32 mouse cellular contexts compared by ENCODE assay signal in the genomic region with DNA sequence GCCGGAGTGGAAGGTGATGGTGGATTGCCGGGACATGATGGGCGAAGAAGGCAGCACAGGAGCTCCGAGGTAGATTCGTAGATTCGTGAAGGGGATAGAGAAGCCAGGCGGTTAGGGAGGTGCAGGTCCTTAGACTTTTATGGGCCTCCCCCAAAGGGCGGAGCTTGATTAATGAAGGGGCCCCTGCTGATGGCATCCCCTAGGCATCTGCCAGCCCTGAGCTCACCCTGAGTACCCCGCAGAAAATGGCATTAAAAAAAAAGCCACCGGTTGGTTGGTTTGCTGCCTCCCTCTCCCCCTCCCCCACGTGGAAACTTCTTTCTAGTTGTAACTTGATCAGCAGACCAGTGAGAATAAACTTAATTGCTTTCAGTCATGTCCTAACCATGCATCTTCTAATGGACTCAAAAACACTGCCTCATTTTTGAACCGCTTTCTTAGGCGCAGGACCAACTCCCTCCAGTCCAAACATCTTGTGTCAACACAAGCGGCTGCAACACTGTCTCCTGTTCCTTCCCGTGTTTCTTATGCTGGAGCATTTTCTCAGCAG. TPM values are rescaled to one million over a fixed set of nuclear protein-coding genes. Genes with fewer than 3 reads are reported as not detected.
DNase-seq lines count a peak whose midpoint lies in the region; ATAC-seq lines count a peak whose summit lies in the region.
"Had no signal": no experiment of that assay in that cellular context is flagged by ENCODE, and none has a peak within 500 bp of the region (broad histone marks: within the 10 kb centered on the region; RNA-seq: fewer than 3 reads in every experiment).

A gene (minus strand): TSS at position 109 of the 550 bp plus-strand sequence.

- no peak within 1 kb of the TSS for H3K4me3 ChIP-seq in kidney, embryonic 16.5 days (ENCODE audit: low read length)
- H3K4me3 ChIP-seq in embryonic facial prominence, embryonic 11.5 days (ENCODE audit: low read depth, low read length) = no peak within 1 kb of the TSS
- no peak within 1 kb of the TSS for H3K4me3 ChIP-seq in limb, embryonic 13.5 days
- H3K4me3 ChIP-seq: embryonic facial prominence, embryonic 12.5 days; forebrain, embryonic 12.5 days; hindbrain, embryonic 12.5 days; intestine, embryonic 15.5 days; layer of hippocampus, adult 2 months; midbrain, embryonic 12.5 days; myocyte; neural tube, embryonic 13.5 days had no signal

- DNase-seq in kidney, postnatal 14 days = no peak
- peak; percentile 4 for DNase-seq in urinary bladder, adult 2 months (ENCODE audit: low spot score)
- no peak for DNase-seq in urinary bladder, adult 18-20 months (ENCODE audit: low spot score in 2 of 2)
- peak; percentile 54 for DNase-seq in embryonic facial prominence, embryonic 11.5 days (ENCODE audit: low spot score)
- no peak for DNase-seq in cerebellum, adult 8-10 months
- DNase-seq in testis, postnatal 14 days (ENCODE audit: low spot score) = no peak
- DNase-seq: adrenal gland, postnatal 36 days; B cell, adult 2 months; cerebellum, adult 2 months; cerebellum, postnatal 25 days; gastrocnemius, postnatal 10 days; heart, postnatal 36 days; kidney, adult 9 months; liver; lung, adult 2 months; right cerebral cortex, postnatal 4 days; thymus, postnatal 4 days had no signal

- peaks cover 12% of the 10 kb centered on the region for H3K4me1 ChIP-seq in kidney, embryonic 16.5 days (ENCODE audit: insufficient read depth, low read length)
- no peaks in the 10 kb centered on the region for H3K4me1 ChIP-seq in embryonic facial prominence, embryonic 11.5 days (ENCODE audit: control insufficient read depth, insufficient read depth, low read length)
- H3K4me1 ChIP-seq in limb, embryonic 13.5 days = peaks cover 12% of the 10 kb centered on the region
- H3K4me1 ChIP-seq: forebrain, embryonic 12.5 days; hindbrain, embryonic 12.5 days; intestine, embryonic 15.5 days; midbrain, embryonic 12.5 days; neural tube, embryonic 13.5 days had no signal

- peak; percentile 61 for ATAC-seq in kidney, embryonic 16.5 days (ENCODE audit: low FRiP score, low TSS enrichment)
- no peak for ATAC-seq in embryonic facial prominence, embryonic 11.5 days (replicated peaks; ENCODE audit: insufficient number of reproducible peaks, low FRiP score, low TSS enrichment, low read depth)
- ATAC-seq in limb, embryonic 13.5 days (ENCODE audit: low FRiP score, low read depth) = no peak
- ATAC-seq: hindbrain, postnatal 0 days; intestine, embryonic 15.5 days; Patski had no signal

- H3K9ac ChIP-seq in kidney, embryonic 16.5 days (replicated peaks; ENCODE audit: low read length) = no peak within 1 kb of the TSS
- no peak within 1 kb of the TSS for H3K9ac ChIP-seq in embryonic facial prominence, embryonic 11.5 days (replicated peaks; ENCODE audit: low read length)
- no peak within 1 kb of the TSS for H3K9ac ChIP-seq in limb, embryonic 13.5 days
- H3K9ac ChIP-seq: embryonic facial prominence, embryonic 12.5 days; forebrain, embryonic 12.5 days; hindbrain, embryonic 12.5 days; intestine, embryonic 15.5 days; liver, embryonic 14.5 days; midbrain, embryonic 12.5 days; neural tube, embryonic 13.5 days had no signal

- H3K4me2 ChIP-seq in kidney, embryonic 16.5 days (replicated peaks; ENCODE audit: low read depth, low read length) = peak within 1 kb of the TSS; percentile 15; the same call in 1 of the 2 replicates
- no peak within 1 kb of the TSS for H3K4me2 ChIP-seq in embryonic facial prominence, embryonic 11.5 days (ENCODE audit: low read depth, low read length)
- H3K4me2 ChIP-seq in limb, embryonic 13.5 days (replicated peaks) = peak within 1 kb of the TSS; percentile 12; the same call in 1 of the 2 replicates
- H3K4me2 ChIP-seq: embryonic facial prominence, embryonic 12.5 days; forebrain, embryonic 12.5 days; heart, embryonic 11.5 days; hindbrain, embryonic 12.5 days; intestine, embryonic 15.5 days; midbrain, embryonic 12.5 days; neural tube, embryonic 13.5 days had no signal

- no peaks in the 10 kb centered on the region for H3K9me3 ChIP-seq in kidney, embryonic 16.5 days (ENCODE audit: low read length)
- no peaks in the 10 kb centered on the region for H3K9me3 ChIP-seq in embryonic facial prominence, embryonic 11.5 days (replicated peaks; ENCODE audit: control insufficient read depth, low read length)
- H3K9me3 ChIP-seq in limb, embryonic 13.5 days = no peaks in the 10 kb centered on the region
- H3K9me3 ChIP-seq: embryonic facial prominence, embryonic 12.5 days; forebrain, embryonic 12.5 days; hindbrain, embryonic 12.5 days; intestine, embryonic 15.5 days; midbrain, embryonic 12.5 days; neural tube, embryonic 13.5 days had no signal

- no peaks in the 10 kb centered on the region for H3K36me3 ChIP-seq in kidney, embryonic 16.5 days (ENCODE audit: insufficient read depth, low read length)
- H3K36me3 ChIP-seq in embryonic facial prominence, embryonic 11.5 days (replicated peaks; ENCODE audit: control insufficient read depth, insufficient read depth, low read depth, low read length) = no peaks in the 10 kb centered on the region
- H3K36me3 ChIP-seq in limb, embryonic 13.5 days = no peaks in the 10 kb centered on the region
- H3K36me3 ChIP-seq: embryonic facial prominence, embryonic 12.5 days; forebrain, embryonic 12.5 days; hindbrain, embryonic 12.5 days; intestine, embryonic 15.5 days; midbrain, embryonic 12.5 days; neural tube, embryonic 13.5 days had no signal

- no peak within 1 kb of the TSS for H3K27ac ChIP-seq in kidney, embryonic 16.5 days (ENCODE audit: low read length)
- H3K27ac ChIP-seq in embryonic facial prominence, embryonic 11.5 days (replicated peaks; ENCODE audit: low read depth, low read length) = no peak within 1 kb of the TSS
- H3K27ac ChIP-seq in limb, embryonic 13.5 days = no peak within 1 kb of the TSS
- H3K27ac ChIP-seq: embryonic facial prominence, embryonic 12.5 days; forebrain, embryonic 12.5 days; hindbrain, embryonic 12.5 days; hindbrain, postnatal 0 days; intestine, embryonic 15.5 days; layer of hippocampus, adult 2 months; liver, embryonic 14.5 days; midbrain, embryonic 12.5 days; neural tube, embryonic 13.5 days had no signal

- H3K27me3 ChIP-seq in kidney, embryonic 16.5 days (ENCODE audit: insufficient read depth, low read length) = no peaks in the 10 kb centered on the region
- H3K27me3 ChIP-seq in embryonic facial prominence, embryonic 11.5 days (ENCODE audit: control insufficient read depth, insufficient read depth, low read length) = no peaks in the 10 kb centered on the region
- 0 out of 2 replicates have a peak, but pooled peaks cover under 1% of the 10 kb centered on the region for H3K27me3 ChIP-seq in limb, embryonic 13.5 days
- H3K27me3 ChIP-seq: embryonic facial prominence, embryonic 12.5 days; forebrain, embryonic 12.5 days; intestine, embryonic 15.5 days; midbrain, embryonic 12.5 days; neural tube, embryonic 13.5 days had no signal

- 38% methylated on average over 15 of the region's 15 CpGs for WGBS in kidney, embryonic 16.5 days
- 57% methylated on average over 15 of the region's 15 CpGs for WGBS in embryonic facial prominence, embryonic 11.5 days
- 48% methylated on average over 15 of the region's 15 CpGs for whole genome bisulfite sequencing in limb, embryonic 13.5 days

RNA-seq across cellular contexts. Expression of the gene that starts here (rescaled TPM):
- polyA plus RNA-seq in kidney, embryonic 16.5 days (2015; fragmentation: Nextera tagmentation; extraction: Ambion mirVana) = 0.27 and 0.32 TPM in 2 replicates
- not detected in 2 replicates for polyA plus RNA-seq in urinary bladder, adult 2 months (2012; rRNA removed)
- 0.06 and 0.17 TPM in 2 replicates for polyA plus RNA-seq in embryonic facial prominence, embryonic 11.5 days (2014; fragmentation: Nextera tagmentation; extraction: Ambion mirVana)
- 0.31 and 0.52 TPM in 2 replicates for polyA plus RNA-seq in limb, embryonic 13.5 days (2015; fragmentation: Nextera tagmentation; extraction: Ambion mirVana)
- polyA plus RNA-seq: cerebellum, adult 2 months; heart, embryonic 11.5 days; intestine, embryonic 15.5 days; liver, embryonic 14.5 days; midbrain, embryonic 12.5 days; myocyte; Patski; spleen, adult 2 months had no signal

Comparison
In these comparisons a context has a peak if more than half of its experiments do, and no peak if none do; other contexts are left out.
1. Peak in ATAC-seq and H3K4me2 ChIP-seq in kidney, embryonic 16.5 days; RNA of the gene not detected or under 1 TPM.
2. Peak in DNase-seq in urinary bladder, adult 2 months; RNA of the gene not detected or under 1 TPM.
3. Peak in DNase-seq in embryonic facial prominence, embryonic 11.5 days; RNA of the gene not detected or under 1 TPM.